Mouse (Mus musculus): ENCODE data around the gene Hip1r. TPM values are rescaled to one million over a fixed set of nuclear protein-coding genes. Genes with fewer than 3 reads are reported as not detected.

Hip1r gene
- polyA plus RNA-seq, 1 experiment from 2014 or later, result 4.2 TPM

- Histone ChIP-seq H3K4me2 (ENCODE audit: low read depth, severe bottlenecking) (no peak overlapping the region), H3K4me1 (ENCODE audit: control insufficient read depth, insufficient read depth, low read length) (no peaks in the 10 kb centered on the region), H3K27ac (replicated peaks; ENCODE audit: low read depth, low read length) (no peak overlapping the region), H3K36me3 (ENCODE audit: control insufficient read depth, insufficient read depth, low read length) (no peaks in the 10 kb centered on the region), H3K4me3 (ENCODE audit: low read depth, low read length) (no peak overlapping the region), H3K9me3 (ENCODE audit: control insufficient read depth, low read length) (no peaks in the 10 kb centered on the region), H3K27me3 (ENCODE audit: control insufficient read depth, insufficient read depth, low read length) (no peaks in the 10 kb centered on the region), H3K9ac (ENCODE audit: low read length) (no peak overlapping the region)
- DNase-seq (ENCODE audit: low spot score) (no peak), ATAC-seq (ENCODE audit: insufficient number of reproducible peaks, low FRiP score, low TSS enrichment, low read depth) (no peak)
- WGBS, result 93% methylated on average over 5 of the region's 5 CpGs
Measured at GRCm38 (mm10) chr5:123938479-123938878, 34.9 kb upstream of the Hip1r start.

DNA sequence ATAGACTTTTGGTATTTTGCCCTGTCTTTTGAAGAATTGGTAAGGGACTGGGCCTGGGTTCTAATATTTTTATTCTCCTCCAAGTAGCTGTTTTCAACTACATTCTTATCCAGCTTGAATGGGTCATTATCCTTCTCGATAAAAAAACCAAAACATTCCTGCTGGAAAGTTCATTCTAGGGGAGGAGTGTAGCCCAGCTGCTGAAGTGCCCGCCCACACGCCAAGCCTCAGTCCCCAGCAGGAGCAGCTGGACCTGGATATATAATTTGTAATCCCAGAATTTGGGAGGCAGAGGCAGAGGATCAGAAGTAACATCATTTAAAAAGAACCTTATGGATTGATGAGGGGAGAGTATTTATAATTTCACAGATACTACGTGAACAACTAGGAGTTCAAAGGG lies 26.9 kb upstream of the Hip1r start:
- Histone ChIP-seq H3K27me3 (ENCODE audit: control insufficient read depth, insufficient read depth, low read length) (no peaks in the 10 kb centered on the region), H3K4me2 (ENCODE audit: low read depth, severe bottlenecking) (no peak overlapping the region), H3K9me3 (ENCODE audit: control insufficient read depth, low read length) (no peaks in the 10 kb centered on the region), H3K9ac (ENCODE audit: low read length) (no peak overlapping the region), H3K27ac (replicated peaks; ENCODE audit: low read depth, low read length) (no peak overlapping the region), H3K36me3 (ENCODE audit: control insufficient read depth, insufficient read depth, low read length) (no peaks in the 10 kb centered on the region), H3K4me3 (ENCODE audit: low read depth, low read length) (no peak overlapping the region), H3K4me1 (ENCODE audit: control insufficient read depth, insufficient read depth, low read length) (no peaks in the 10 kb centered on the region)
- 75% methylated on average over 4 of the region's 4 CpGs for WGBS
- ATAC-seq (ENCODE audit: insufficient number of reproducible peaks, low FRiP score, low TSS enrichment, low read depth) (no peak), DNase-seq (ENCODE audit: low spot score) (no peak)

DNA sequence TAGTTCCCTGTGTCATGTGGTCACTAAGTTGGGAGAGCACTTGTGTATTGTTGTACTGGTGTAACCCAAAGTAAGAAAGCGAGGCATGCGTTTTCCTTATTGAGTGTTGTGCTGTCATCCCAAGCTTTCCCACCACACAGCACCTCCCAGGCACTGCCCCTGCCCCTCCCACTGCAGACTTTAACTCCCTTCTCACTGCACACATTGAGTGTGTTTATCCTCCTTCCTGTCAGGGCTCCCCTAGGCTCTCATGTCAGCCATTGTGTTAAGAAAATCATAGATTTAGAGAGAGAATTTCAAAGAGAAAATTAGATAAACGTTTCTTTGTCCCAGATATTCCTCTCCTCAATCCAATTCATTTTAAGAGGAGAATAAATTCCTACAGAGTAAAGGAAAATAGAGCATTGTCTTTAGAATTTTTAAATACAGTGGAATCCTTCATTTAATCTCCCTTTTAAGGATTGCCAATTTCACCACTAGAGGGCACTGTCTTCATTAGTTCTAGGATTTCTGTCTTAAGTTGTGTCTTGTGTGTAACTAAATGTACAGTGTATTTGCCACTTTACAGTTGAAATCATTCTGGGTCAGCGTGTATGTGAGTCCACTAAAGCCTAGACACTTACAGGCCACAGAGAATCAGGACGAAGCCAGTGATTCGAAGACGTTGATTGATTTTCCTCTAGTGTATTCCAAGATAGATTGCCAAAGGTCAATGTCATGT lies 26.2 kb upstream of the Hip1r start:
- 51% methylated on average over 7 of the region's 7 CpGs for WGBS
- Histone ChIP-seq H3K4me3 (ENCODE audit: low read depth, low read length) (no peak overlapping the region), H3K4me2 (ENCODE audit: low read depth, severe bottlenecking) (no peak overlapping the region), H3K27me3 (ENCODE audit: control insufficient read depth, insufficient read depth, low read length) (no peaks in the 10 kb centered on the region), H3K4me1 (ENCODE audit: control insufficient read depth, insufficient read depth, low read length) (no peaks in the 10 kb centered on the region), H3K27ac (replicated peaks; ENCODE audit: low read depth, low read length) (no peak overlapping the region), H3K9ac (ENCODE audit: low read length) (no peak overlapping the region), H3K36me3 (ENCODE audit: control insufficient read depth, insufficient read depth, low read length) (no peaks in the 10 kb centered on the region), H3K9me3 (ENCODE audit: control insufficient read depth, low read length) (no peaks in the 10 kb centered on the region)
- ATAC-seq (ENCODE audit: insufficient number of reproducible peaks, low FRiP score, low TSS enrichment, low read depth) (no peak), DNase-seq (ENCODE audit: low spot score) (peak; percentile 21)

- Histone ChIP-seq H3K4me2 (ENCODE audit: low read depth, severe bottlenecking) (no peak overlapping the region), H3K9me3 (ENCODE audit: control insufficient read depth, low read length) (no peaks in the 10 kb centered on the region), H3K4me3 (ENCODE audit: low read depth, low read length) (no peak overlapping the region), H3K4me1 (ENCODE audit: control insufficient read depth, insufficient read depth, low read length) (no peaks in the 10 kb centered on the region), H3K27me3 (ENCODE audit: control insufficient read depth, insufficient read depth, low read length) (no peaks in the 10 kb centered on the region), H3K9ac (ENCODE audit: low read length) (no peak overlapping the region), H3K27ac (replicated peaks; ENCODE audit: low read depth, low read length) (no peak overlapping the region), H3K36me3 (ENCODE audit: control insufficient read depth, insufficient read depth, low read length) (no peaks in the 10 kb centered on the region)
- DNase-seq (ENCODE audit: low spot score) (no peak), ATAC-seq (ENCODE audit: insufficient number of reproducible peaks, low FRiP score, low TSS enrichment, low read depth) (no peak)
- 66% methylated on average over 5 of the region's 5 CpGs for WGBS
Measured at GRCm38 (mm10) chr5:123952365-123953045, 20.9 kb upstream of the Hip1r start.

DNA sequence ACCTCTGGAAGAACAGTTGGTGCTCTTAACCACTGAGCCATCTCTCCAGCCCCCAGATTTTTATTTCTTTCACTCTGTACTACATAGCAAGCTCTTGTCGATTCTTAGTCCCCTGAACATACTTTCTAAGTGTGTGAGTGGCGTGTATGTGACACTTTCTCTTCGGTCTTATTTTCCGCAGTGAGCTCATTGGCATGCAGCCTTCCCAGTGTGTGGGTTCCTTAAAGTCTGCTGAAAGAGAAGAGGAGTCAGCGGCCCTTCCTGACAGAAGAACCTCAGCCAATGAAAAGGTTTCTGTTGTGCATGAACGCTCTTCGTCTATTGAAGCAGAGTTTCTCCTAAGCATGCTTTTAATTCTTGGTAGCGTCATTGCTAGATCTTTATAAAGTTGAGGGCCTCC lies 16.2 kb upstream of the Hip1r start:
- no peak overlapping the region for H3K9ac ChIP-seq (ENCODE audit: low read length)
- ATAC-seq (ENCODE audit: insufficient number of reproducible peaks, low FRiP score, low TSS enrichment, low read depth) (no peak), DNase-seq (ENCODE audit: low spot score) (no peak)
- H3K27me3 ChIP-seq (ENCODE audit: control insufficient read depth, insufficient read depth, low read length), result no peaks in the 10 kb centered on the region
- no peak overlapping the region for H3K4me3 ChIP-seq (ENCODE audit: low read depth, low read length)
- no peaks in the 10 kb centered on the region for H3K36me3 ChIP-seq (ENCODE audit: control insufficient read depth, insufficient read depth, low read length)
- H3K4me1 ChIP-seq (ENCODE audit: control insufficient read depth, insufficient read depth, low read length), result no peaks in the 10 kb centered on the region
- no peak overlapping the region for H3K4me2 ChIP-seq (ENCODE audit: low read depth, severe bottlenecking)
- no peaks in the 10 kb centered on the region for H3K9me3 ChIP-seq (ENCODE audit: control insufficient read depth, low read length)
- WGBS, result 94% methylated on average over 8 of the region's 8 CpGs
- no peak overlapping the region for H3K27ac ChIP-seq (replicated peaks; ENCODE audit: low read depth, low read length)

GRCm38 (mm10) chr5:123959018-123959417 lies 14.4 kb upstream of the Hip1r start:
- H3K4me3 ChIP-seq (ENCODE audit: low read depth, low read length), result no peak overlapping the region
- no peaks in the 10 kb centered on the region for H3K4me1 ChIP-seq (ENCODE audit: control insufficient read depth, insufficient read depth, low read length)
- no peak overlapping the region for H3K9ac ChIP-seq (ENCODE audit: low read length)
- H3K9me3 ChIP-seq (ENCODE audit: control insufficient read depth, low read length), result no peaks in the 10 kb centered on the region
- DNase-seq (ENCODE audit: low spot score) (no peak), ATAC-seq (ENCODE audit: insufficient number of reproducible peaks, low FRiP score, low TSS enrichment, low read depth) (no peak)
- H3K27ac ChIP-seq (replicated peaks; ENCODE audit: low read depth, low read length), result no peak overlapping the region
- no peaks in the 10 kb centered on the region for H3K36me3 ChIP-seq (ENCODE audit: control insufficient read depth, insufficient read depth, low read length)
- 73% methylated on average over 3 of the region's 3 CpGs for WGBS
- no peak overlapping the region for H3K4me2 ChIP-seq (ENCODE audit: low read depth, severe bottlenecking)
- no peaks in the 10 kb centered on the region for H3K27me3 ChIP-seq (ENCODE audit: control insufficient read depth, insufficient read depth, low read length)

DNA sequence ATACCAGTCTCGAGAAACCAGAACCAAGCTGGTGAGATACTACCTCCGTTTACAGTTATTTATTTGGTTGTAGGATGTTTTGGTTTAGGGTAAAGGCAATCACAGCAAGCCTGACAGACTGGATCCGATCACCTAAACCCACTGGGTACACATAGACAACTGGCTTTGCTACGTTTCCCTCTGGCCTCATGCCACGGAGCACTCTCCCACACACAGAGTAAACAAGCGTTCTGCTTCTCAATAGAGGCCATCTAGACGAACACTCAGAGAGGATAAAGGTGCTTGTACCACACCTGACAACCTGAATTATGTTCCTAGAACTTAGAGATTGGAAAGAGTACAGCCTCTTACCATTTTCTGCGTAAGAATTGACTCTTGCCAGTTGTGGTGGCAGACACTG lies 13.3 kb upstream of the Hip1r start:
- Histone ChIP-seq H3K36me3 (ENCODE audit: control insufficient read depth, insufficient read depth, low read length) (no peaks in the 10 kb centered on the region), H3K27me3 (ENCODE audit: control insufficient read depth, insufficient read depth, low read length) (no peaks in the 10 kb centered on the region), H3K4me1 (ENCODE audit: control insufficient read depth, insufficient read depth, low read length) (no peaks in the 10 kb centered on the region), H3K9ac (ENCODE audit: low read length) (no peak overlapping the region), H3K9me3 (ENCODE audit: control insufficient read depth, low read length) (no peaks in the 10 kb centered on the region), H3K4me3 (ENCODE audit: low read depth, low read length) (no peak overlapping the region), H3K4me2 (ENCODE audit: low read depth, severe bottlenecking) (no peak overlapping the region), H3K27ac (replicated peaks; ENCODE audit: low read depth, low read length) (no peak overlapping the region)
- ATAC-seq (ENCODE audit: insufficient number of reproducible peaks, low FRiP score, low TSS enrichment, low read depth) (no peak), DNase-seq (ENCODE audit: low spot score) (no peak)
- WGBS, result 81% methylated on average over 8 of the region's 8 CpGs

GRCm38 (mm10) chr5:123961046-123961445 lies 12.4 kb upstream of the Hip1r start:
- Histone ChIP-seq H3K9ac (ENCODE audit: low read length) (no peak overlapping the region), H3K4me3 (ENCODE audit: low read depth, low read length) (no peak overlapping the region), H3K27me3 (ENCODE audit: control insufficient read depth, insufficient read depth, low read length) (no peaks in the 10 kb centered on the region), H3K4me1 (ENCODE audit: control insufficient read depth, insufficient read depth, low read length) (no peaks in the 10 kb centered on the region), H3K9me3 (ENCODE audit: control insufficient read depth, low read length) (no peaks in the 10 kb centered on the region), H3K27ac (replicated peaks; ENCODE audit: low read depth, low read length) (no peak overlapping the region), H3K4me2 (ENCODE audit: low read depth, severe bottlenecking) (no peak overlapping the region), H3K36me3 (ENCODE audit: control insufficient read depth, insufficient read depth, low read length) (no peaks in the 10 kb centered on the region)
- DNase-seq (ENCODE audit: low spot score) (no peak), ATAC-seq (ENCODE audit: insufficient number of reproducible peaks, low FRiP score, low TSS enrichment, low read depth) (no peak)
- WGBS, result 85% methylated on average over 12 of the region's 12 CpGs

All from limb, embryonic 11.5 days (tissue).